Mouse (Mus musculus) stomach, postnatal 0 days (tissue): Measurements from ENCODE around the gene Cipc. TPM values are rescaled to one million over a fixed set of nuclear protein-coding genes. Genes with fewer than 3 reads are reported as not detected.

Experiments
- ATAC-seq: fragments of 200-750 bp; cut with Nextera tagmentation; 2 replicates; pipeline ENCODE4 v1.8.0; 2017; ENCODE audit not compliant: low FRiP score, low TSS enrichment
- DNase-seq: peaks from one replicate; pipeline ENCODE4 v3.0.0-alpha.2; 2016; ENCODE audit warnings: low spot score
- H3K27ac ChIP-seq: fragments of 300-500 bp; sonication (generic); replicated peaks from 2 replicates; pipeline ENCODE4 v1.5.1; 2014; ENCODE audit warnings: mild to moderate bottlenecking, control low read depth
- H3K27me3 ChIP-seq: fragments of 300-500 bp; sonication (generic); 2 replicates; pipeline ENCODE4 v1.6.1; 2014; ENCODE audit warnings: low read length; ENCODE audit not compliant: control insufficient read depth, insufficient read depth
- H3K36me3 ChIP-seq: fragments of 300-500 bp; sonication (generic); 2 replicates; pipeline ENCODE4 v1.6.1; 2014; ENCODE audit warnings: low read length, mixed read lengths; ENCODE audit not compliant: control insufficient read depth, insufficient read depth
- H3K4me1 ChIP-seq: fragments of 300-500 bp; sonication (generic); replicated peaks from 2 replicates; pipeline ENCODE4 v1.6.1; 2014; ENCODE audit warnings: antibody characterized with exemption; ENCODE audit not compliant: control insufficient read depth, insufficient read depth
- H3K4me2 ChIP-seq: fragments of 300-500 bp; sonication (generic); replicated peaks from 2 replicates; pipeline ENCODE4 v1.6.1; 2014; ENCODE audit warnings: low read depth, mild to moderate bottlenecking, control low read depth, moderate library complexity
- H3K4me3 ChIP-seq: fragments of 300-500 bp; sonication (generic); 2 replicates; pipeline ENCODE4 v1.5.1; 2014; ENCODE audit warnings: low read depth, low read length, control low read depth
- H3K9ac ChIP-seq: fragments of 300-500 bp; sonication (generic); 2 replicates; pipeline ENCODE4 v1.6.1; 2014; ENCODE audit warnings: mild to moderate bottlenecking, low read length, control low read depth, mixed read lengths
- H3K9me3 ChIP-seq: fragments of 300-500 bp; sonication (generic); 2 replicates; pipeline ENCODE4 v1.6.1; 2016; ENCODE audit warnings: low read length; ENCODE audit not compliant: control insufficient read depth
- CTCF ChIP-seq: IDR thresholded peaks from 2 replicates; pipeline ENCODE4 v1.5.1; 2016; ENCODE audit warnings: antibody characterized with exemption, low read depth, mild to moderate bottlenecking, moderate library complexity
- EP300 ChIP-seq: optimal IDR thresholded peaks from 2 replicates; pipeline ENCODE3; 2016; ENCODE audit warnings: antibody characterized with exemption
- whole genome bisulfite sequencing: fragments of 180-500 bp; shearing (Covaris S2); extraction: QIAGEN DNeasy Blood & Tissue Kit; methylation state at CpG from one replicate; pipeline ENCODE4 v1.1.7; 2014; 5-methylcytosine and 5-hydroxymethylcytosine counted together
- polyA plus RNA-seq: library from polyadenylated mRNA; unstranded; fragments of >200 nt; fragmentation: Nextera tagmentation; extraction: Ambion mirVana; gene quantifications from 2 replicates; pipeline ENCODE4 v1.2.1, GENCODE M21; 2015

Gene Cipc
- polyA plus RNA-seq, 1 experiment from 2014 or later, result 10.1 TPM

- DNase-seq, result peak; percentile 80
- TF ChIP-seq EP300, result no peak
- TF ChIP-seq CTCF, result peak; percentile 97
Observed at GRCm38 (mm10) chr12:86923837-86924236, 23.0 kb upstream of the Cipc start.

GRCm38 (mm10) chr12:86930934-86931729 lies 15.7 kb upstream of the Cipc start:
- 78% methylated on average over 6 of the region's 6 CpGs for whole genome bisulfite sequencing

More at GRCm38 (mm10) chr12:86923837-86924236, 23.0 kb upstream of the Cipc start:
- 5% methylated on average over 5 of the region's 5 CpGs for WGBS
- Histone ChIP-seq H3K9me3 (no peaks in the 10 kb centered on the region), H3K27ac (no peak overlapping the region), H3K27me3 (no peaks in the 10 kb centered on the region), H3K4me3 (no peak overlapping the region), H3K4me2 (no peak overlapping the region), H3K9ac (no peak overlapping the region), H3K4me1 (no peaks in the 10 kb centered on the region), H3K36me3 (no peaks in the 10 kb centered on the region)
- ATAC-seq, result peak; percentile 80

DNA sequence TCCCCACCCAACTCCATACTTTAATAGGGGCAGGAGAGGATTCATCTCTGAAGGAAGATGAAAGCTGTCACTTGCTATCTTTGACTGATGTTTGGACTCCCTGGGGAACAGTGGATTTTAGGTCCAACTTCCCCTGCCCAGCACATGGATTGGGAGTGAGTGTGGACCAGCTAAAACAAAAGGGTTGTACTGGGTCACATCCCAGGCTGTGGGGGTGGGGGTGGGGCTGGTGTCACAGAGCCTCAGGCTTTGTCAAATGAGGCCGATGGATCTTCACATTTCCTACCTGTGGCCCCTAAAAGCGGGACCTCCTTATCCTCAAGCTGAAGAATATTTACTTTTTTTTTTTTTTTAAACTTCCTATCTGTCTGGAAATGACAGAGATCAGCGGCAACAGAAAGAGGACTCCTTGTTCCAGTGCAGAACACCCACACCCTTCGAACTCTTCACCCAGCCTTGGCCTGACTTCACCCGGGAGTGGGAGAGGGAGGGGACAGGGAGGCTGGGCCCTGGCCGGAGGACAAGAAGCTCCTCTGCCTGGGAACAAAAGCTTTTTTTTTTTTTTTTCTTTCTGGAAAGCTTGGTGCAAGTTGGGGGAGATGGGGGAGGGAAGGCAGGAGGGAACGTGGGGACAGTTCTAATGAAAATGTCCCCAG lies 14.8 kb upstream of the Cipc start:
- 10% methylated on average over 7 of the region's 7 CpGs for WGBS
- peak; percentile 40 for DNase-seq
- no peaks in the 10 kb centered on the region for H3K27me3 ChIP-seq

More at GRCm38 (mm10) chr12:86930934-86931729, 15.7 kb upstream of the Cipc start:
- Histone ChIP-seq H3K27me3 (no peaks in the 10 kb centered on the region), H3K4me1 (peaks cover 2% of the 10 kb centered on the region; the same call in 1 of the 2 replicates), H3K27ac (no peak overlapping the region), H3K4me3 (no peak overlapping the region), H3K9ac (no peak overlapping the region), H3K36me3 (no peaks in the 10 kb centered on the region), H3K9me3 (no peaks in the 10 kb centered on the region), H3K4me2 (no peak overlapping the region)
- no peak for TF ChIP-seq CTCF
- TF ChIP-seq EP300, result no peak
- DNase-seq, result no peak
- no peak for ATAC-seq

DNA sequence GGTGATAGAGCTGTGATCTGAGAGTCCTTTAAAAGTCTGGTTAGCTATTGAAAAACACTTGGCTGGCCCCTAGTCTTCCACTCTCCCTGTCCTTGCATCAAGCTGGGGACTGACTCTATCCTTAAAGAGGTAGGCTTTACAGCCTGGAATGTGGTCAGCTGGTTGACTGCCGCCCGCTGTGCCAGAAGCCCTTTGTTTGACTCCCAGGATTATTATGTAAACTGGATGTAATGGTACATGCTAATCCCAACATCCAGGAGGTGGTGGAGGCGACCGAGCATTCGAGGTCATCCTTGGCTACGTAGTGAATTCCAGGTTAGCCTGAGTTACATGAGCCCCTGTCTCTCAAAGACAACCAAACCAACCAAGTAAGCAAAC lies 14.3 kb upstream of the Cipc start:
- Histone ChIP-seq H3K4me3 (no peak overlapping the region), H3K27me3 (no peaks in the 10 kb centered on the region), H3K9ac (no peak overlapping the region), H3K4me1 (peaks cover 2% of the 10 kb centered on the region; the same call in 1 of the 2 replicates), H3K27ac (no peak overlapping the region), H3K4me2 (no peak overlapping the region), H3K9me3 (no peaks in the 10 kb centered on the region), H3K36me3 (no peaks in the 10 kb centered on the region)
- ATAC-seq (peak; percentile 47; the same call in 1 of the 2 replicates), DNase-seq (no peak)
- 28% methylated on average over 6 of the region's 6 CpGs for WGBS
- no peak for TF ChIP-seq EP300
- TF ChIP-seq CTCF, result no peak

More for the DNA sequence above, 14.8 kb upstream of the Cipc start:
- Histone ChIP-seq H3K9ac (no peak overlapping the region), H3K4me1 (peaks cover 2% of the 10 kb centered on the region; the same call in 1 of the 2 replicates), H3K4me2 (no peak overlapping the region), H3K4me3 (no peak overlapping the region), H3K9me3 (no peaks in the 10 kb centered on the region), H3K27ac (no peak overlapping the region), H3K36me3 (no peaks in the 10 kb centered on the region)
- peak; percentile 71; the same call in 1 of the 2 replicates for ATAC-seq
- TF ChIP-seq EP300 (no peak), CTCF (no peak)

- no peak overlapping the region for H3K9ac ChIP-seq
- no peak overlapping the region for H3K4me3 ChIP-seq
- ATAC-seq (no peak), DNase-seq (no peak)
- no peaks in the 10 kb centered on the region for H3K27me3 ChIP-seq
- H3K36me3 ChIP-seq, result no peaks in the 10 kb centered on the region
- TF ChIP-seq EP300, result no peak
- no peak for TF ChIP-seq CTCF
- peaks cover 2% of the 10 kb centered on the region; the same call in 1 of the 2 replicates for H3K4me1 ChIP-seq
- no peak overlapping the region for H3K4me2 ChIP-seq
- H3K27ac ChIP-seq, result no peak overlapping the region
- 53% methylated on average over 1 of the region's 1 CpGs for WGBS
- no peaks in the 10 kb centered on the region for H3K9me3 ChIP-seq
Observed at GRCm38 (mm10) chr12:86934748-86935147, 12.1 kb upstream of the Cipc start.
